Mouse (Mus musculus) brain, adult 2 months (tissue): ENCODE data around the gene Rnf26.

ENCODE experiments used
- DNase-seq: peaks from one replicate; pipeline ENCODE4 v3.0.0; 2011; ENCODE audit warnings: low read depth, low spot score

Gene Rnf26

GRCm38 (mm10) chr9:44047571-44048490, 65.5 kb downstream of the Rnf26 start:
- DNase-seq: no peak

DNA sequence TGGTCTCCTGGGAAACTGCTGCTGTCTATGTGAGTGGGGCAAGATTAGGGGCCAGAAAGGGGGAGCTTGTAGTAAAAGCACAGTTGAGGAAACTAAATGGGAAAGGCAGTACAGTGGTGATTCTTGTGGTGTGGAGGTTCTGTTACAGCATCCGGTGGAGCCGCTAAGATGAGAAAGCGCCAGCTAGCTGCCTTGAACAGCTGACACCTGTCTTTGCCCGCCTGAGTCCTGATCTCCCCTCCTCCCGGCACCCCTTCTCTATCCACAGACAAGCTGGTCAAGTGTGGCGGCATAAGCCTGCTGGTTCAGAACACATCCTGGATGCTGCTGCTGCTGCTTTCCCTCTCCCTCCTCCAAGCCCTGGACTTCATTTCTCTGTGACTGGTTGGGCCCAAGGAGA, 66.2 kb downstream of the Rnf26 start:
- no peak for DNase-seq

GRCm38 (mm10) chr9:44046426-44046825, 66.9 kb downstream of the Rnf26 start:
- DNase-seq: no peak

- DNase-seq: no peak
These were observed 67.4 kb downstream of the Rnf26 start for GRCm38 (mm10) chr9:44045884-44046272.
